Mouse (Mus musculus) limb, embryonic 11.5 days (tissue): Measurements from ENCODE around the gene Cnksr3. TPM values are rescaled to one million over a fixed set of nuclear protein-coding genes. Genes with fewer than 3 reads are reported as not detected.

Experiments
- ATAC-seq: fragments of 200-750 bp; cut with Nextera tagmentation; 2 replicates; pipeline ENCODE4 v1.8.0; 2017; ENCODE audit warnings: low read depth; ENCODE audit not compliant: insufficient number of reproducible peaks, low FRiP score, low TSS enrichment
- DNase-seq: peaks from one replicate; pipeline ENCODE4 v3.0.0-alpha.2; 2015; ENCODE audit warnings: low spot score
- H3K27ac ChIP-seq: fragments of 300-500 bp; sonication (generic); replicated peaks from 2 replicates; pipeline ENCODE4 v1.5.1; 2014; ENCODE audit warnings: low read depth, mild to moderate bottlenecking, low read length
- H3K27me3 ChIP-seq: fragments of 300-500 bp; sonication (generic); 2 replicates; pipeline ENCODE4 v1.6.1; 2014; ENCODE audit warnings: mild to moderate bottlenecking, low read length, mixed read lengths; ENCODE audit not compliant: control insufficient read depth, insufficient read depth
- H3K36me3 ChIP-seq: fragments of 300-500 bp; sonication (generic); 2 replicates; pipeline ENCODE4 v1.6.1; 2014; ENCODE audit warnings: mild to moderate bottlenecking, low read length, moderate library complexity, mixed read lengths; ENCODE audit not compliant: control insufficient read depth, insufficient read depth
- H3K4me1 ChIP-seq: fragments of 300-500 bp; sonication (generic); 2 replicates; pipeline ENCODE4 v1.6.1; 2014; ENCODE audit warnings: low read length, mixed read lengths; ENCODE audit not compliant: control insufficient read depth, insufficient read depth
- H3K4me2 ChIP-seq: fragments of 300-500 bp; sonication (generic); 2 replicates; pipeline ENCODE4 v1.6.1; 2014; ENCODE audit warnings: low read depth, mild to moderate bottlenecking, moderate library complexity; ENCODE audit not compliant: severe bottlenecking
- H3K4me3 ChIP-seq: fragments of 300-500 bp; sonication (generic); 2 replicates; pipeline ENCODE4 v1.5.1; 2014; ENCODE audit warnings: low read depth, low read length
- H3K9ac ChIP-seq: fragments of 300-500 bp; sonication (generic); 2 replicates; pipeline ENCODE4 v1.6.1; 2014; ENCODE audit warnings: mild to moderate bottlenecking, low read length
- H3K9me3 ChIP-seq: fragments of 300-500 bp; sonication (generic); 2 replicates; pipeline ENCODE4 v1.6.1; 2016; ENCODE audit warnings: low read length; ENCODE audit not compliant: control insufficient read depth
- WGBS: fragments of 180-500 bp; shearing (Covaris S2); extraction: QIAGEN DNeasy Blood & Tissue Kit; methylation state at CpG from one replicate; pipeline ENCODE4 v1.1.7; 2014; 5-methylcytosine and 5-hydroxymethylcytosine counted together
- polyA plus RNA-seq: library from polyadenylated mRNA; unstranded; fragments of >200 nt; fragmentation: Nextera tagmentation; extraction: Ambion mirVana; gene quantifications from 2 replicates; pipeline ENCODE4 v1.2.1, GENCODE M21; 2014

Gene Cnksr3
- polyA plus RNA-seq, 1 experiment from 2014 or later = 11.9 TPM

DNA sequence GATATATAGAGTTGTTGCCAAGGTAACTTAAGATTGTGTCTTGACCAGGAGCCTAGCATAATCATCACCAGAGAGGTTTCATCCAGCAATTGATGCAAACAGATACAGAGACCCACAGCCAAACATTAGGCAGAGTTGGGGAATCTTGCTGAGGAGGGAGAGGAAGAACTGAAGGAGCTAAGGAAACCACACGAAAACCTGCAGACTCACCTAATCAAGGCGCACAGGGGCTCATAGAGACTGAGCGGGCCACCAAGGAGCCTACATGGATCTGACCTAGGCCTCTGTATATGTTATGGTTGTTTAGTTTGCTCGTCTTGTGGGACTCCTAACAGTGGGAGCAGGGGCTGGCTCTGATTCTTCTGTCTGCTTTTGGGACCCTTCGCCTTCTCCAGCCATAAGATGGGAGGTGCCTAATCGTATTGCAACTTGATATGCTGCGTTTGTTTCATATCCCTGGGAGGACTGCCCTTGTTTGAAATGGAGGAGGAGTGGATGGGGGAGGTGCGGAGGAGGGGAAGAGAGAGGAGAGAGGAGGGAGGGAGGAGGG is 135.3 kb downstream of the Cnksr3 start:
- no peak overlapping the region for H3K4me3 ChIP-seq
- 0 out of 2 replicates have a peak, but pooled peaks cover 2% of the 10 kb centered on the region for H3K4me1 ChIP-seq
- peak; percentile 49; the same call in 1 of the 2 replicates for ATAC-seq
- H3K27me3 ChIP-seq = no peaks in the 10 kb centered on the region
- H3K27ac ChIP-seq = no peak overlapping the region; the same call in 1 of the 2 replicates
- DNase-seq = peak; percentile 43
- H3K36me3 ChIP-seq = no peaks in the 10 kb centered on the region
- 0 out of 2 replicates have a peak overlapping the region, but pooled peaks have one; percentile 17 for H3K9ac ChIP-seq
- WGBS = 50% methylated on average over 7 of the region's 8 CpGs
- no peaks in the 10 kb centered on the region for H3K9me3 ChIP-seq
- peak overlapping the region; percentile 2; the same call in 1 of the 2 replicates for H3K4me2 ChIP-seq

DNA sequence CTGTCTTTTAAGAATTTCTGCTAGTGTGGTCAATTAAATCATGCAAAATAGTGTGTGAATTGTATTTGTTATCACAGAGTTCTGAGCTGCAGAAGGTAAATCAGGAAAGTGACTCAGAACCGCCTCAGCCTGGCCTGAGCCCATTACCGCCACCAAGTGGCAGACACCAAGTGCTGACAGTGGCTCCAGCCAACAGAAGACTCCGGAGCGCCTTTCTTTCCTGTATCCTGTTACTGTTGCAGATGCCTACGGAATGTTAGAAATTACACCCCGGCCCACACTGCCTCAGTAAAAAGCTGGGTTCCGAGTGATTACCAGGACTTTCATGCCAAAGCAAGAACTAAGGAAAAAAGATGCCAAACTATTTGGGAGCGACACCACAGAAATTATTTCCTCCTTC is 135.8 kb downstream of the Cnksr3 start:
- Histone ChIP-seq H3K27me3 (no peaks in the 10 kb centered on the region), H3K4me1 (0 out of 2 replicates have a peak, but pooled peaks cover 2% of the 10 kb centered on the region), H3K9me3 (no peaks in the 10 kb centered on the region), H3K4me2 (peak overlapping the region; percentile 2; the same call in 1 of the 2 replicates), H3K36me3 (no peaks in the 10 kb centered on the region), H3K4me3 (no peak overlapping the region), H3K27ac (no peak overlapping the region), H3K9ac (no peak overlapping the region)
- peak; percentile 79 for DNase-seq
- WGBS = 9% methylated on average over 8 of the region's 8 CpGs
- ATAC-seq = peak; percentile 65; the same call in 1 of the 2 replicates

DNA sequence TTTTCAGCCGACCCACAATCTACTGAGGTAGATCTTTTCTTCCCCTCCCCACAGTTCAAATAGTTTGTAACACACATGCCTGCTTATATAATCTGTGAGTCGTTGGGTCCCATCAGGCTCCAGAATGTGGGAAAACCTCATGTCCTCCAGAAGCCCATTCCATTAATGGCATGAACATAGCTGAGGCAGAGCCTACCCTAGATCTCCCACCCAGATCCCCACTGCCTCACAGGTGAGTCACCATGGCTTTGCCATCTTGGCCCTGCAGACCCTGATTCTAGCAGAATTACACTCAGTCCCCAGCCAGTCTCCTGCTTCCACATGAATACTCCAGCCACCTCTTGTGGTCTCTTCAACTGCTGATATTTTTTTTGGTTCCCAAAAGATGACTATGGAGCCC is 136.4 kb downstream of the Cnksr3 start:
- Histone ChIP-seq H3K4me3 (no peak overlapping the region), H3K9me3 (no peaks in the 10 kb centered on the region), H3K27me3 (no peaks in the 10 kb centered on the region), H3K4me1 (0 out of 2 replicates have a peak, but pooled peaks cover 2% of the 10 kb centered on the region), H3K4me2 (no peak overlapping the region), H3K9ac (no peak overlapping the region), H3K36me3 (no peaks in the 10 kb centered on the region), H3K27ac (no peak overlapping the region)
- ATAC-seq (no peak), DNase-seq (no peak)
- 93% methylated on average over 2 of the region's 2 CpGs for WGBS

DNA sequence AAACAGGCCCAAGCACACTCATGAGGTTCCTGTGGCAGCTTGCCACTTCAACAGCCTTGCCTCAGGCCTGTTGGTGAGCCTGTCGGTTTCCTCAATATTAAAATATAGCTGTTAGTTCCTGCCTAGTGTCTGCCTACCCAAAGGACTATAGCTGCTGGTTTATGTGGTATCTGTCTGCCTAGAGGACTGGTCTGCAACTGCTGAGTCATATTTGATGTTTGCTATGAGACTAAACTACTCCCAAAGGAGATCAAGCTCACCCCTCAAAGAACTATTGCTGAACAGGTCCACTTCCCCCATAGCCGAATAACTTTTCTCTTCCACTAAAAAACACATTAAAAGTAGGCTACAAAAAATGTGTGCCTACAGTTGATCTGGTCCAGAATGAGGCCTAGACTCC is 137.8 kb downstream of the Cnksr3 start:
- Histone ChIP-seq H3K27me3 (no peaks in the 10 kb centered on the region), H3K36me3 (no peaks in the 10 kb centered on the region), H3K4me3 (no peak overlapping the region), H3K4me2 (no peak overlapping the region), H3K27ac (no peak overlapping the region), H3K4me1 (0 out of 2 replicates have a peak, but pooled peaks cover 2% of the 10 kb centered on the region), H3K9ac (no peak overlapping the region), H3K9me3 (no peaks in the 10 kb centered on the region)
- no peak for ATAC-seq
- WGBS = 92% methylated on average over 2 of the region's 2 CpGs
- no peak for DNase-seq

DNA sequence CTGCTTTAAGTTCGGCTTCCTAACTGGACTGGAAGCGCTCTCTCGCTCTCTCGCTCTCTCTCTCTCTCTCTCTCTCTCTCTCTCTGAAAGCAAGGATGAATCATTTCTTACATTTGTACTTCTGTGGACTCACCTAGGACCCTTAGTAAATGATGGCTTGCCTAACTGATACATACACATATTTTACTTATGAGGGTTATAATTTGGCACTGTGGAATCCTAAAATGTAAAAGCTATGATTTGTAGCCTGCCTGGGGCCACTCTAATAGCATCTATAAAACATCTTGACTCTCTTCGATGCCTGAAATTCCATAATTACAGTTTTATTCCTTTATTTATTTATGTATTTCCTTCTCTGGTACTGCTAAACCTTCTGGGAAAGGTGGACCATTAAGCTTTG is 141.1 kb downstream of the Cnksr3 start:
- H3K4me1 ChIP-seq = no peaks in the 10 kb centered on the region
- no peak overlapping the region for H3K4me3 ChIP-seq
- H3K36me3 ChIP-seq = no peaks in the 10 kb centered on the region
- no peaks in the 10 kb centered on the region for H3K9me3 ChIP-seq
- WGBS = 84% methylated on average over 5 of the region's 5 CpGs
- no peak overlapping the region for H3K27ac ChIP-seq
- H3K27me3 ChIP-seq = no peaks in the 10 kb centered on the region
- ATAC-seq = no peak
- H3K4me2 ChIP-seq = no peak overlapping the region
- no peak overlapping the region for H3K9ac ChIP-seq
- no peak for DNase-seq

DNA sequence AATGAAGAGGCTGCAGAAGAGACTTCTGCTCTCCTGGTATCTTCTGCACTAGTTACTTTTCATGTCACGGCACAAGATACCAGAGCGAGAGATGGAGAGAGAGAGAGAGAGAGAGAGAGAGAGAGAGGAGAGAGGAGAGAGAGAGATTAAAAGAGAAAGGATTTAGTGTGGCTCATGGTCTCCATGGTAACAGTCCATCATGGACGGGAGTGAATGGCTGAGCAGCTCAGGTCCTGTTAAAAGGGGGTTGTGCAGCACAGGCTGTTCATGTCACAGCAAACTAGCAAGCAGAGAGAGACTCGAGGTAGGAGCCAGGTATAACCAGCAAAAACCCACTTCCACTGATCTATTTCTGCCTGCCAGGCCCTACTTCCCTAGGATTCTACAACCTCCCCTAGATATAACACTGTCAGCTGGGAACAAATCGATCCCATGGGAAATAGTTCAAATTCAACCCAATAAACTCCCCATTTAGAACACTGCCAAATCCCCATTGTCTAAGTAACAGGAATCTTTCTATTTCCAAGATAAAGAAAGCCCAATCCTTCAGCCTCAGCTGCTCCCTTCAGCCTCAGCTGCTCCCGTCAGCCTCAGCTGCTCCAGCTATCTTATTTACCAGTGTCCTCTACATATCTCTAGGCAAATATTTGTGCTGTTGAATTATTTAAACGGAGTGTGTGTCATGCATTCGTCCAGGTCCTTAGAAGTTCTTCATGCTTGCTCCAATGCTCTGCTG is 141.8 kb downstream of the Cnksr3 start:
- Histone ChIP-seq H3K4me3 (no peak overlapping the region), H3K4me2 (no peak overlapping the region), H3K9ac (no peak overlapping the region), H3K9me3 (no peaks in the 10 kb centered on the region), H3K36me3 (no peaks in the 10 kb centered on the region), H3K4me1 (no peaks in the 10 kb centered on the region), H3K27ac (no peak overlapping the region), H3K27me3 (no peaks in the 10 kb centered on the region)
- 78% methylated on average over 8 of the region's 8 CpGs for whole genome bisulfite sequencing
- no peak for ATAC-seq
- DNase-seq = no peak

DNA sequence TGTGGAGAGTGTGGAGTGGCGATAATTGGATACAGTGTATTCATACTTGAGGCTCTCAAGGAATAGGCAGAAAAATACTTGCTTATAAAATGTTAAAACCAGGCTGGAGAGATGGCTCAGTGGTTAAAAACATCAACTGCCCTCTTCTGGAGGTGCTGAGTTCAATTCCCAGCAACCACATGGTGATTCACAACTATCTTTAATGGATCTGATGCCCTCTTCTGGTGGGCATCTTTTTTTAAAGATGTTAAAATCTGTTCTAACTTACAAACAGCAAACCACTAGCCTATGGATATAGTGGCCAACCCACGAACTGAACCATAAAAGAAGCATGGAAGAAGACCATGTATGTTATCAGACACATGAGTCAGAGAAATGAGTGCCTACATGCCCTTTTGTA is 142.9 kb downstream of the Cnksr3 start:
- Histone ChIP-seq H3K36me3 (no peaks in the 10 kb centered on the region), H3K27ac (no peak overlapping the region), H3K4me1 (no peaks in the 10 kb centered on the region), H3K9me3 (no peaks in the 10 kb centered on the region), H3K9ac (no peak overlapping the region), H3K27me3 (no peaks in the 10 kb centered on the region), H3K4me2 (no peak overlapping the region), H3K4me3 (no peak overlapping the region)
- DNase-seq (no peak), ATAC-seq (no peak)
- WGBS = 88% methylated on average over 2 of the region's 2 CpGs
